Mouse (Mus musculus): ENCODE results near the gene Lad1. TPM values are rescaled to one million over a fixed set of nuclear protein-coding genes. Genes with fewer than 3 reads are reported as not detected.

Gene Lad1
- total RNA-seq, 2 experiments from 2014 or later, result 0.61 to 0.64 TPM

DNA sequence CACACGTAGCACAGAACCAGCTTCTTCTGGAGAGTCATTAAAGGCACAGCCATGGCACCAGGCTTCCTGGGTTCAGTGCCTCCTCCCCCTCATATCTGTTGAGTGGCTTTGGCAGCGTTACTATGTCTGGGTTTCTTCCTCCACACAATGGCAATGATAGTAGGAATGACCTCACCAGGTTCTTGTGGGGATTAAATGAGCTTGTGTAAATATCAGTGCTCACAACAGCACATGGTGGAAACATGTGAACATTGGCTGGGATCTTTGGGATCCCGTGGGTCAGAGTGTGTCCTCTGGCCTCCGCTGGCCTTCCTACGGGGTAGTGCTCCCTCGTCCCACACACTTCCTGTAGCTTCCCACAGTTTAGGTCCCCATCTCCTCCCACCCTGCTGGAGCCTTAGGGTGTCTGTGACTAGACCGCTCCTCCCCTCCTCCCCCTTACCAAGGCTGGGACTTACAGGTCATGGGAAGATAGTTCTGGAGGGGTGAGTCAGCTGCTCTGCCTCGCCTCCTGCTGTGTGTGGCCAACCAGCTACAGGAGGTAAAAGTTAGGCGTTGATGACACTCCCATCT lies 43.7 kb downstream of the Lad1 start:
- intact Hi-C loops (cut with DNase I), result no loop called here
- DNase-seq (ENCODE audit: low spot score in 2 of 2), result no peak

DNA sequence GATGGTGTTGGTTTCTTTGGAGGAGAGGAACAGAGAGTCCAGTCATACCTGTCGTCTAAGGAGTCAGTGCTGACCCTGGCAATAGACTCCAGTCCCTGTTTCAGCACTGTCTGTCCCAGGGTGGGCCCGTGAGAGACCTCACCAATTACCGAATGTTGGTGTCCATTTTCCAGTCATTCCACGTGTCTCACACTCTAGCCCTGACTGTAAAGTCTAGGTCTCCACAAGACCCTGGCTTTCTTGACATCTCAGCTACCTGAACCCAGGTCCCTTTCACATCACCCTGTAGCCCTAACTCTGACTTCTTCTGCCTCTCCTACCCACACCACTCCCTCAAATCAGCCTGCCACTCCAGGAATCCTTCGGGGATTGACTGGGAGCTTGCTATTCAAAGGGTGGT lies 44.2 kb downstream of the Lad1 start:
- intact Hi-C loops (cut with DNase I), result no loop called here
- no peak for DNase-seq (ENCODE audit: low spot score in 2 of 2)

DNA sequence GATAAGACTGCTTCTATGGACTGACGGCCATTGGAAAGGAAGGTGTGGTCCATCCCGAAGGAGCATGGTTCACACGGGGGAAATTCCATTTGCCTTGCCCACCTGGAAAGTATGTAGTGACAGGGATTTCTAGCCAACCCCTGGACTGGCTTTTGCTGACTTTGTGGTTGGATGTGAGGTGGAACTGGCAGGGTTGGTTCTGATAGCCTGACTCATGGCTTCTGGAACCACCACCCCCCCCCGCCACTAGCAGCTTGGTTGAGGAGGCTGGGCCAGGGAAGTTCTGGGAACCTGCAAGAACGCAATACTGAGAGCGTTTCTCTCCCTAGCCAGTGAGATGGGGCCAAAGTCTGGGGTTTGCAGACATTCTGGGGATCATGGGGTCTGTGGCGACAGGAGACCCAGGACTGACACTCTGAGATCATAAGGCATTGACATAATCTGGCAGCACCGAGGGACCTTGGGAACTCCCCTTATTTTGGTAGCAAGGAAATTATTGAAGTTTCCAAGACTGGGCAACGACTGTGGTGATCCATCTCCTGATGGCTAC lies 45.5 kb downstream of the Lad1 start:
- DNase-seq (ENCODE audit: low spot score in 2 of 2), result no peak
- intact Hi-C loops (cut with DNase I), result no loop called here

DNA sequence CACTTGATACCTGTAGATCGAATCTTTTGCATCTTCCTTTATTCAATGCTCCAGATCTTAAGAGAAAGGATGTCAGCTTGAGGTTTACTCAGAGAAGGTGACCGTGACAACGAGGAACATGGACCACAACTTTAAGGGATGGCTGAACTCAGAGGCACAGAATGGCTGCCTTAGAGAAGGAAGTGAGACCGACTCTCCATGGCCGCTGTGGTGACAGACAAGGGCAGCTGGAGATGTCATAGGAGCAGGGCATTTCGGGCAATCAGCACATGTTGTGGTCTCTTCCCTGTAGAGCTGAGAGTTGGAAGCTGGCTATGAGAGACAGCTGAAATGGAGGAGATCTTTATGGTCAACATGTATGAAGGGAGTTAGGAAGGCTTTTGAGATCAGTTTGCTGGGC lies 46.4 kb downstream of the Lad1 start:
- DNase-seq (ENCODE audit: low spot score in 2 of 2), result no peak
- intact Hi-C loops (cut with DNase I), result loop anchor here (1.0 kb wide), 1 partner anchor 80 kb away; no protein-coding TSS in a partner anchor

DNA sequence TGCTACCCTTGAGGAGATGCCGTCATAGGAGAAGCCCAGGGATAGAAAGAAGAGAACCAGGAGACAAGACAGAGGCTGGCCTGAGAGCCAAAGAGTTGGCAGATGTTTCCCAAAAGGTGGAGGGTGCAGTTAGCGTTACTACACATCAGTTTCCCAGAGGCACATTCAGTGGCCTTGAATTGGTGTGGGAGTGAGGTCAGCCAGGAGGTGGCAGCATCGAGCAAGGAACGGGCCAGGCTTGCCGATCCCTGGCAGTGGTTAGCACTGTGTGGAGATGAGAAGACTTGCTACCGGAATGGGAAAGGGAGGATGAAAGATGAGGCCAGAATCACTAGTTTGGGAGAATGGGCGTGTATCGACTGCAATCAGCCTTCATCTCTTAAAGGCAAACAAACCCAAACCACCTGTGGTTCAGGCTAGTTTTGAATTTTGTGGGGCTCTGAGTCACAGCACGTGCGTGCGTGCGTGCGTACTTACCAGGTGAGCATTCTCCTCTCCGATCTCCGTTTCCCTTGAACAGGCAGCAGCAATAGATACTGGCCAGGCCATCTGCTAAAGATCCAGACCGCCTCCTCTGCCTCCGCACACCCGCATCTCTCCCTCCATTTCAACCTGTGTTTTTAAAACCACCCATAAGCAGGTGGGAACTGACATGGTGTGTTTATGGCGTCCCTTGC lies 47.3 kb downstream of the Lad1 start:
- intact Hi-C loops (cut with DNase I), result loop anchor here (1.0 kb wide), 1 partner anchor 80 kb away; no protein-coding TSS in a partner anchor
- peak; percentile 69 to 85 for DNase-seq (ENCODE audit: low spot score in 2 of 2)

DNA sequence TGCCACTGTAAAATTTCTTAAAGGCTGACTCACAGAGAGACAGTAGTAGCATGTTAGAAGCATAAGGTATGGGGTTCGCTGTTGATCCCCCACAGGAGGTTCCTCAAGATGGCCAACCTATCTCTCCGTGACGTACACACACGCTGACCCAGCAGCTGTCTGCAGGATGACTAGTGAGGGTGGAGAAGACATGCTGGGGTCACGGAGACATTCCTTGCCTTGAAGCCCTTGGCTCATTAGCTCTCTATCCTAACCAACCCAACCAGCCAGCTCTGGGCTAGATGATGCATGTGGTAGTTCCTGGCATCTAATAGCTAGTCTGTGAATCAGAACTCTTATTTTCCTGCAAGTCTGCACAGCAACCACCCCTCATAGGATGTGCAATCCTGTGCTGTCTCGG lies 50.2 kb downstream of the Lad1 start:
- intact Hi-C loops (cut with DNase I), result no loop called here
- no peak for DNase-seq (ENCODE audit: low spot score in 2 of 2)

DNA sequence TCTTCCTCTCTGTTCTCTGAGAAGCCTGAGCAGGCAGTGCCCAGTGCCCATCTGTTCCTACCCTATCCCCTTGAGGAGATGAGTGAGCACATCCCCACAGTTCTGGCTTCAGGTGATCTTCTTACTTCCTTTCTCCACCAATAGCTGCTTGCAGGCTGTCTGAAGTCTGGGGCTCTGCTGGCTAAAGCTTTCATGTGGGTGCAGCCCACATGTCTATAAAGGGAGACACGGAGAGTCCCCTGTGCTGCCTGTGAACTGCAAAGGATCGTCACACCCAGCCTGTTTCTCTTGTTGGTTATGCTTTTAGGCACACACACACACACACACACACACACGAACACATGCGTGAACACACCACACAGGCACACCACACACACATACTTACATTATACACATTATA lies 54.6 kb downstream of the Lad1 start:
- intact Hi-C loops (cut with DNase I), result no loop called here
- DNase-seq (ENCODE audit: low spot score in 2 of 2), result peak in 1 of 2 experiments; percentile 35

DNA sequence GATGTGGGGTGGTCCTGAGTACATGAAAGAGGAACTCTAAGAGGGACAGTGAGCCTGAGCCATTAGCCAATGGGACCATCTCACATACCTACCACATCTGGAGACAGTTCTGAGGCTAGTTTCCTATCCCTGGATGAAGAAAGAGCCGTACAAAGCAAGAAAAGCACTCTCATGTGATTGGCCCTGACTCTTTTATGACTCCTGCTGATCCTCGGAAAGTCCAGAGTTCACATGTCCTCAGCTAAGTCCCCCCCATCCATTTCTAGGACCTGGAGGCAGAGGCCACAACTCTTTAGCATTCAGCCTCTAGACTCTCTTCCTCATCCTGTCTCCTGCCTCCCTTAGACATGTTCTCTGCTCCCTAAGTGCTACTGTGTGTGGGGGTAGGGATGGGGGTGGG lies 58.9 kb downstream of the Lad1 start:
- intact Hi-C loops (cut with DNase I), result no loop called here

DNA sequence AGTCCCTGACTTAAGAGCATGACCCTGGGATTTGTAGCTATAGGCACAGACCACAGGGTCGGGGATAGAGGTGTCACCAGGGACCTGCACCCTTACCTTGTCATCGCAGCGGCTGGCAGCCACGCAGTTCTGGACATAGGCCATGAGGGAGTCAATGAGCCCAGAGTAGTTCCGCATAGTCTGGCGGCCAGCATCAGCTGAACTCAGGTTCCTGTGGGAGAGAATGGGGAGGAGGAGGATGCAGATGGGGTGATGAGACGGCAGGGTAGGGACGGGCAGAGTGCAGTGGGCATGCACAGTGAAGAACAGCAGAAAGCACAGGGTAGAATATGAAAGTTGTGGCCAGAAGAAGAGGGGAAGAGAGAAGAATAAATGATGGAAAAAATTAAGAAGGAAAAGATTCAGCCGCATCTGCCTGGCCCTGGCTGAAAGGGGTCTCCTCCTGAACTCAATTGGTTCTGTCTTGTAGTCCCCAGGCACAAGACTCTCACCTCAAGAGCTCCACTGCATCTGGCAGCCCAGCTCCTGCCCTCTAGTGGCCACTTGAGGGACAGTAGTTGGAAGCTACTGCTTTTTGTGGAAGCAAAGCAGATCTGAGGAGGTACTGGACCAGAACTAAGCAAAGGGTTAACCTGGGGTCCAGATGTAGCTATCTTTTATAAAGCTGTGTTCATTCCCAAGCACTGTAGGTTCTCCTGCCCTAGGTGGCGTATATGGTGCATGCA lies 64.1 kb downstream of the Lad1 start:
- DNase-seq (ENCODE audit: low spot score in 2 of 2), result peak; percentile 73 to 77
- intact Hi-C loops (cut with DNase I), result no loop called here

More for the DNA sequence above, 58.9 kb downstream of the Lad1 start:
- DNase-seq (ENCODE audit: low spot score in 2 of 2), result no peak

Other genes with a start within 250 kb of the Lad1 start
- gene Nav1, start 211.3 kb upstream of the Lad1 start, total RNA-seq (2021), result 100 to 1,000 TPM; 146 to 161 TPM
- 100 to 1,000 TPM; 133 to 136 TPM for gene Csrp1, start 98.5 kb upstream of the Lad1 start, total RNA-seq (2021)
- 10 to 100 TPM; 15.0 to 16.6 TPM for gene Phlda3, start 52.5 kb upstream of the Lad1 start, total RNA-seq (2021)
- 1 to 10 TPM; 2.3 to 2.5 TPM for gene Tnni1, start 39.2 kb upstream of the Lad1 start, total RNA-seq (2021)
- 1 to 10 TPM; 1.8 to 3.2 TPM for gene Tnnt2, start 17.8 kb downstream of the Lad1 start, total RNA-seq (2021)
- gene Pkp1, start 100.6 kb downstream of the Lad1 start, total RNA-seq (2021), result under 1 TPM; 0.13 to 0.30 TPM
- gene Igfn1, start 187.7 kb downstream of the Lad1 start, total RNA-seq (2021), result 1 to 10 TPM; 1.8 to 2.9 TPM
- 10 to 100 TPM; 73.0 to 78.7 TPM for gene Tmem9, start 189.6 kb downstream of the Lad1 start, total RNA-seq (2021)
- gene Ascl5, start 232.2 kb downstream of the Lad1 start, total RNA-seq (2021), result 1 to 10 TPM in 1 of 2 experiments, under 1 TPM in 1; 0.66 to 2.1 TPM
- gene Cacna1s, start 234.2 kb downstream of the Lad1 start, total RNA-seq (2021), result 1 to 10 TPM; 1.0 to 1.1 TPM